Mouse (Mus musculus) heart, postnatal 0 days (tissue): ENCODE results near the gene Gm14326.
"Not testable (repeated sequence)": the region's sequence is repeated elsewhere in the genome, so short reads cannot be mapped to it uniquely, and the experiment has no call there.

Source experiments
- CTCF ChIP-seq: IDR thresholded peaks from 2 replicates; pipeline ENCODE4 v1.5.1; 2016; ENCODE audit warnings: antibody characterized with exemption, control low read depth, low read depth
- EP300 ChIP-seq: IDR thresholded peaks from 2 replicates; pipeline ENCODE4 v1.6.1; 2016; ENCODE audit warnings: antibody characterized with exemption, low read depth

- TF ChIP-seq CTCF, EP300: not testable (repeated sequence)
These were observed 17.7 kb upstream of the Gm14326 start for GRCm38 (mm10) chr2:177974814-177975213.
